Mouse (Mus musculus): ENCODE results near the gene Tuba1a. TPM values are rescaled to one million over a fixed set of nuclear protein-coding genes. Genes with fewer than 3 reads are reported as not detected.
"Not testable (repeated sequence)": the region's sequence is repeated elsewhere in the genome, so short reads cannot be mapped to it uniquely, and the experiment has no call there.

Tuba1a gene
- polyA plus RNA-seq, 1 experiment from 2014 or later, result 414 TPM

GRCm38 (mm10) chr15:98948382-98948781 lies 5.1 kb downstream of the Tuba1a start:
- CTCF ChIA-PET, result no interaction called here
- TF ChIP-seq CTCF (IDR thresholded peaks at IDR 0.05), result no peak
- DNase-seq (ENCODE audit: low read depth, low spot score) (no peak), ATAC-seq (no peak)
- POLR2A ChIA-PET, result interaction anchor here (0.7 to 1.1 kb wide), 2 partner anchors 14 to 31 kb away, joined by 3 to 6 read pairs; partner anchors contain the start of gene Tuba1b
- no peaks in the 10 kb centered on the region for H3K27me3 ChIP-seq
- in situ Hi-C loops (cut with MboI; ENCODE audit: low pct_unique_long_range_greater_than_20kb), result no loop called here

- in situ Hi-C loops (cut with MboI; ENCODE audit: low pct_unique_long_range_greater_than_20kb), result no loop called here
- H3K27me3 ChIP-seq, result no peaks in the 10 kb centered on the region
- CTCF ChIA-PET, result no interaction called here
- POLR2A ChIA-PET, result interaction anchor here (1.1 kb wide), 1 partner anchor 14 kb away, joined by 3 read pairs; the partner anchor contains the start of gene Tuba1b
- ATAC-seq (no peak), DNase-seq (ENCODE audit: low read depth, low spot score) (no peak)
- TF ChIP-seq CTCF (IDR thresholded peaks at IDR 0.05), result no peak
Measured at GRCm38 (mm10) chr15:98947884-98948283, 5.6 kb downstream of the Tuba1a start.

GRCm38 (mm10) chr15:98943133-98943532 lies 10.4 kb downstream of the Tuba1a start:
- ATAC-seq (no peak), DNase-seq (ENCODE audit: low read depth, low spot score) (no peak)
- in situ Hi-C loops (cut with MboI; ENCODE audit: low pct_unique_long_range_greater_than_20kb), result loop anchor here (5.0 kb wide), 1 partner anchor 49 kb away; no protein-coding TSS in a partner anchor
- ChIA-PET CTCF (interaction anchor here (1.3 to 3.6 kb wide), 2 partner anchors 43 to 50 kb away, joined by 3 to 13 read pairs; no protein-coding TSS in a partner anchor), POLR2A (interaction anchor here (1.7 to 1.9 kb wide), 2 partner anchors 9 kb away, joined by 8 to 9 read pairs; partner anchors contain the start of genes Gm49450 and Tuba1b)
- H3K27me3 ChIP-seq, result no peaks in the 10 kb centered on the region
- TF ChIP-seq CTCF (IDR thresholded peaks at IDR 0.05), result no peak

- CTCF ChIA-PET, result interaction anchor here (1.0 to 3.6 kb wide), 4 partner anchors 13 to 51 kb away, joined by 3 to 13 read pairs (median 4); no protein-coding TSS in a partner anchor
- no peak for TF ChIP-seq CTCF (IDR thresholded peaks at IDR 0.05)
- DNase-seq (ENCODE audit: low read depth, low spot score) (no peak), ATAC-seq (no peak)
- H3K27me3 ChIP-seq, result no peaks in the 10 kb centered on the region
- POLR2A ChIA-PET, result interaction anchor here (0.6 to 1.9 kb wide), 4 partner anchors 8 to 67 kb away, joined by 3 to 9 read pairs (median 6); partner anchors contain the start of genes Gm49450 and Tuba1b
- in situ Hi-C loops (cut with MboI; ENCODE audit: low pct_unique_long_range_greater_than_20kb), result loop anchor here (5.0 kb wide), 1 partner anchor 50 kb away; no protein-coding TSS in a partner anchor
Measured at GRCm38 (mm10) chr15:98942081-98942480, 11.4 kb downstream of the Tuba1a start.

- H3K27me3 ChIP-seq, result no peaks in the 10 kb centered on the region
- ChIA-PET CTCF (interaction anchor here (1.0 to 3.6 kb wide), 4 partner anchors 12 to 52 kb away, joined by 3 to 13 read pairs (median 4); partner anchors contain the start of genes Gm49450 and Tuba1a), POLR2A (interaction anchor here (0.6 to 1.9 kb wide), 4 partner anchors 8 to 53 kb away, joined by 3 to 9 read pairs (median 6); partner anchors contain the start of genes Gm49450 and Tuba1b)
- peak; percentile 84 for ATAC-seq
- in situ Hi-C loops (cut with MboI; ENCODE audit: low pct_unique_long_range_greater_than_20kb), result loop anchor here (5.0 kb wide), 1 partner anchor 51 kb away; no protein-coding TSS in a partner anchor
- DNase-seq (ENCODE audit: low read depth, low spot score), result peak; percentile 85
- TF ChIP-seq CTCF (IDR thresholded peaks at IDR 0.05), result no peak
Measured at GRCm38 (mm10) chr15:98941539-98941938, 12.0 kb downstream of the Tuba1a start.

- ChIA-PET POLR2A (interaction anchor here (0.8 kb wide), 1 partner anchor 53 kb away, joined by 3 read pairs; no protein-coding TSS in a partner anchor), CTCF (interaction anchor here (1.0 to 3.6 kb wide), 3 partner anchors 13 to 52 kb away, joined by 4 to 13 read pairs (median 5); partner anchors contain the start of genes Gm49450 and Tuba1a)
- no peak for TF ChIP-seq CTCF (IDR thresholded peaks at IDR 0.05)
- peak; percentile 68 for DNase-seq (ENCODE audit: low read depth, low spot score)
- in situ Hi-C loops (cut with MboI; ENCODE audit: low pct_unique_long_range_greater_than_20kb), result loop anchor here (5.0 kb wide), 1 partner anchor 51 kb away; no protein-coding TSS in a partner anchor
- peak; percentile 61 for ATAC-seq
- no peaks in the 10 kb centered on the region for H3K27me3 ChIP-seq
Measured at GRCm38 (mm10) chr15:98940816-98941215, 12.7 kb downstream of the Tuba1a start.

- ChIA-PET CTCF (interaction anchor here (0.8 to 2.9 kb wide), 5 partner anchors 18 to 65 kb away, joined by 3 to 23 read pairs (median 9); partner anchors contain the start of genes Gm49450 and Tuba1a), POLR2A (interaction anchor here (0.6 to 3.1 kb wide), 17 partner anchors 8 to 579 kb away, joined by 3 to 26 read pairs (median 5); partner anchors contain the start of genes Gm49450, Lmbr1l and Tuba1a)
- peak; percentile 82 for ATAC-seq
- no peaks in the 10 kb centered on the region for H3K27me3 ChIP-seq
- no peak for TF ChIP-seq CTCF (IDR thresholded peaks at IDR 0.05)
- in situ Hi-C loops (cut with MboI; ENCODE audit: low pct_unique_long_range_greater_than_20kb), result no loop called here
- no peak for DNase-seq (ENCODE audit: low read depth, low spot score)
Measured at GRCm38 (mm10) chr15:98934217-98934839, 19.2 kb downstream of the Tuba1a start, which contains the start of gene Tuba1b. Gene Tuba1b, minus strand, starts transcription at chr15:98934565.

GRCm38 (mm10) chr15:98933833-98934216 lies 19.7 kb downstream of the Tuba1a start:
- CTCF ChIA-PET, result interaction anchor here (0.8 to 2.9 kb wide), 5 partner anchors 18 to 65 kb away, joined by 3 to 23 read pairs (median 9); partner anchors contain the start of genes Gm49450 and Tuba1a
- no peak for TF ChIP-seq CTCF (IDR thresholded peaks at IDR 0.05)
- POLR2A ChIA-PET, result interaction anchor here (0.6 to 3.1 kb wide), 14 partner anchors 9 to 580 kb away, joined by 3 to 26 read pairs (median 6); partner anchors contain the start of genes Gm49450, Kcnh3, Lmbr1l and Tuba1a
- ATAC-seq (peak; percentile 20), DNase-seq (ENCODE audit: low read depth, low spot score) (peak; percentile 69)
- in situ Hi-C loops (cut with MboI; ENCODE audit: low pct_unique_long_range_greater_than_20kb), result no loop called here
- no peaks in the 10 kb centered on the region for H3K27me3 ChIP-seq

GRCm38 (mm10) chr15:98933004-98933671 lies 20.4 kb downstream of the Tuba1a start:
- POLR2A ChIA-PET, result interaction anchor here (0.6 to 3.1 kb wide), 10 partner anchors 9 to 291 kb away, joined by 3 to 26 read pairs (median 8); partner anchors contain the start of genes Gm49450, Kcnh3, Lmbr1l and Tuba1a
- not testable (repeated sequence) for DNase-seq (ENCODE audit: low read depth, low spot score)

More at GRCm38 (mm10) chr15:98933004-98933671, 20.4 kb downstream of the Tuba1a start:
- CTCF ChIA-PET, result interaction anchor here (1.3 to 2.9 kb wide), 3 partner anchors 19 to 61 kb away, joined by 3 to 23 read pairs (median 14); partner anchors contain the start of genes Gm49450 and Tuba1a
- H3K27me3 ChIP-seq; ATAC-seq; in situ Hi-C loops (cut with MboI; ENCODE audit: low pct_unique_long_range_greater_than_20kb): not testable (repeated sequence)
